Mouse (Mus musculus): ENCODE data around the gene Cops7b.

Gene Cops7b

DNA sequence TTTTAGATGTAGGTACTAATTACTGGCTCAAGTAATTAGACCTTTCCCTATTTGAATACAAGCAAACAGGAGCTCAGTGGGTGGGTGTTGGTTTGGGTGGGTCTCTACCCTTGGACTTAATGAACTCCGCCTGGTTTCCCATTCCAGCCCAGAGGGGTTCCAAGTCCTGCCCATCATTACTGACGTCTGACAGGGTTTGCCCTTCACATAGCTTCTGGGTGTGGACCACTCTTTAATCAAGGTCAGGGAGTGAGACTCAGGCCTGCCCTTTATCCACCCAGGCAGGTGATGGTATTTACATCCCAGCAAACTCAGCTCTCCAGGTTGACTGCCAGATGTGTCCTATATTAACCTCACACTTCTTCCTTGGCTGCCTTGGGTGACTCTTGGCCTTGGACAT, 64.8 kb downstream of the Cops7b start:
- in situ Hi-C loops (cut with MboI; ENCODE audit: unreplicated experiment in 2 of 2): loop anchor here (5.0 kb wide), 1 partner anchor 395 kb away; no protein-coding TSS in a partner anchor

DNA sequence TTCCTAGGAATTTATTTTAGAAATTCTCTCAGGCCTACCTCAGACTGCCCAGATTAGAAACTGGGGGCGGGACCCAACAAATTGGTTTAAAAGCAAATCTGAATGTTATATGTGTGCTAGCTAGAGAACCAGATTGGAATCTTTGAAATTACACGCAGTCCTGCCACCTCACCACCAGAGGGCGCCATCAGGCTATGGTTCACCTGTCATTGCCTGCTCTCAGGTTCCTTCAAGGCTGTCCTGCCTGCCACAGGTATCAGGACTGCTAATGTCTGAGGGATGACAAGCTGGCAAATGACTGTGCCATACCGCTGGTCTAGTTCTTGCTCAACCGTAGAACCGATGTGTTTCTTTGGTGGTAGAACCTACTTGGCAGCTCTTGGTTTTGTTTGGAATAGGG, 67.6 kb downstream of the Cops7b start:
- in situ Hi-C loops (cut with MboI; ENCODE audit: unreplicated experiment in 2 of 2): no loop called here

- in situ Hi-C loops (cut with MboI; ENCODE audit: unreplicated experiment in 2 of 2): no loop called here
These were observed 70.0 kb downstream of the Cops7b start for GRCm38 (mm10) chr1:86652675-86653074.

DNA sequence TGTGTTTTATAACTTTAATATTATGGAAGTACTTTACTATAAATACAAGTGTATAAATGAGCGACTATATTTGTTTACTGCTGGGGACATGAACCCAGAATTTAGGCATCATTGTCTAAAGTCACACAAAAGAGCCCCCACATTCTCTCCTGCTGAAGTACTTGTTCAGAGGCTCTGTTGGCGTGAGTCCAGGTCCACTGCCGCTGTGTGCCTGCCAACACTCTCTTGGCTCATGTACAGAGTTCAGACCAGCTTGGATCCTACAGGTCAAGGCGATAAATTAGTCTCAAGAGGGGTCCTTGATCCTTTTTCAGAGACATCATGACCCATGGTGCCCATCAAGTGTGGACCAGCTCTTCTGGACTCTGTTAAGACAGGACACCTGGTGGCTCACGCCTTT, 74.4 kb downstream of the Cops7b start:
- in situ Hi-C loops (cut with MboI; ENCODE audit: unreplicated experiment in 2 of 2): no loop called here
